Mouse (Mus musculus): ENCODE data around the gene Cox20.

The Cox20 gene

GRCm38 (mm10) chr1:178354576-178354975 is 35.6 kb downstream of the Cox20 start:
- DNase-seq (ENCODE audit: low spot score in 2 of 2): no peak

- DNase-seq (ENCODE audit: low spot score in 2 of 2): peak; percentile 82
These were observed 39.1 kb downstream of the Cox20 start for GRCm38 (mm10) chr1:178357776-178358710.

DNA sequence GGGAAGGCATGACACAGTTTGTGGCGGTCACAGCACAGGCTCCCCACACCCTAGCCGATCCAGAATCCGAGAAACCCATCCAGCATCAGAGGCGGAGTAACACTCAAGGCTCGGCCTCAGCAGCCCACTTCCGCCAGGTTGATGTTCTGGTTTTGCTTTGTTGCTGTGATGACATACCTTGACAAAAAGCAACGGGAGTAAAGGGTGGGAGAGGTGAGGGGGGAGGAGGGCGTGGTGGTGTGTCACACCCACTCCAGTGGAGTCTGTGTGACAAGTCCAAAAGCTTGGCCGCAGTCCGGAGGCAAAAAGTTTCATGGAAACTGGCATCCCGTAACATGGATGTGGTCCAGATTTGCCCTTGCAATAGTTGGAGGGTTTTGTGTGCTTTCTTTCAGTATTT is 41.3 kb downstream of the Cox20 start:
- no peak for DNase-seq (ENCODE audit: low spot score in 2 of 2)

DNA sequence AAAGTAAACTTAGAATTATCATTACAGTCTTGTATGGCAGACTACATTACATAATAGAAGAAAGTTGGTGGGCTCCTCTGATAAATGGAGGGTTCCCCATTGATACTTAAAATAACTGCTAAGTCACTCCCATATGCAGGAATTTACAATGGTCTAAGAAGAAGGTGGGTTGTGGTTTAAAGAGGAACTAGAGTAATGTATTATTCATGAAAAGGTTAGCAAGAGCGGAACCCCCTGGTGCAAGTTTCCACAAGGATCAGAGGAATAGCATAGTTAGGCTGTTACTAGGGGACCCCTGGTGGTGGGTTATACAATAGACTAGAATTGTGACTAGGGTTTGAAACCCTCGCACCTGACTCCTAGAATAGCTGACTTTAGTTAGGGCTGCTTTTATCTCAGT is 41.8 kb downstream of the Cox20 start:
- DNase-seq (ENCODE audit: low spot score in 2 of 2): no peak

GRCm38 (mm10) chr1:178365171-178365570 is 46.2 kb downstream of the Cox20 start:
- DNase-seq (ENCODE audit: low spot score in 2 of 2): no peak

GRCm38 (mm10) chr1:178368121-178368520 is 49.2 kb downstream of the Cox20 start:
- DNase-seq (ENCODE audit: low spot score in 2 of 2): no peak

GRCm38 (mm10) chr1:178368548-178369271 is 49.8 kb downstream of the Cox20 start:
- peak; percentile 93 to 95 for DNase-seq (ENCODE audit: low spot score in 2 of 2)

- DNase-seq (ENCODE audit: low spot score in 2 of 2): peak in 1 of 2 experiments; percentile 6
These were observed 50.3 kb downstream of the Cox20 start for GRCm38 (mm10) chr1:178369272-178369651.
